Mouse (Mus musculus) G1E (cell line): ENCODE data around the gene Aldh3a2.

Experiments used
- CTCF ChIP-seq: IDR thresholded peaks from 2 replicates; pipeline ENCODE4 v1.5.1; 2012; ENCODE audit warnings: low read depth, low read length, inconsistent platforms, mixed read lengths
- GATA1 ChIP-seq: IDR thresholded peaks from 2 replicates; pipeline ENCODE4 v1.6.1; 2012; ENCODE audit warnings: borderline replicate concordance, low read length, inconsistent platforms, mixed read lengths
- GATA2 ChIP-seq: IDR thresholded peaks from 2 replicates; pipeline ENCODE4 v1.6.1; 2012; ENCODE audit warnings: low read depth, low read length, inconsistent platforms, borderline replicate concordance
- POLR2AphosphoS5 ChIP-seq: IDR thresholded peaks from 2 replicates; pipeline ENCODE4 v1.6.1; 2012; ENCODE audit warnings: low read depth, low read length, inconsistent platforms; ENCODE audit not compliant: insufficient replicate concordance
- TAL1 ChIP-seq: conservative IDR thresholded peaks from 2 replicates; pipeline ENCODE4 v1.6.1; 2012; ENCODE audit warnings: low read depth, low read length, inconsistent platforms, mixed read lengths

GRCm38 (mm10) chr11:61228406-61228805, 38.9 kb downstream of the Aldh3a2 start:
- no peak for TF ChIP-seq CTCF
- TF ChIP-seq GATA1 = no peak
- TF ChIP-seq POLR2AphosphoS5 = no peak
- no peak for TF ChIP-seq TAL1
- no peak for TF ChIP-seq GATA2
